Mouse (Mus musculus): ENCODE measurements around the gene Tmem200b. TPM values are rescaled to one million over a fixed set of nuclear protein-coding genes. Genes with fewer than 3 reads are reported as not detected.

Tmem200b gene
- polyA plus RNA-seq, 1 experiment from 2014 or later: 0.22 TPM

DNA sequence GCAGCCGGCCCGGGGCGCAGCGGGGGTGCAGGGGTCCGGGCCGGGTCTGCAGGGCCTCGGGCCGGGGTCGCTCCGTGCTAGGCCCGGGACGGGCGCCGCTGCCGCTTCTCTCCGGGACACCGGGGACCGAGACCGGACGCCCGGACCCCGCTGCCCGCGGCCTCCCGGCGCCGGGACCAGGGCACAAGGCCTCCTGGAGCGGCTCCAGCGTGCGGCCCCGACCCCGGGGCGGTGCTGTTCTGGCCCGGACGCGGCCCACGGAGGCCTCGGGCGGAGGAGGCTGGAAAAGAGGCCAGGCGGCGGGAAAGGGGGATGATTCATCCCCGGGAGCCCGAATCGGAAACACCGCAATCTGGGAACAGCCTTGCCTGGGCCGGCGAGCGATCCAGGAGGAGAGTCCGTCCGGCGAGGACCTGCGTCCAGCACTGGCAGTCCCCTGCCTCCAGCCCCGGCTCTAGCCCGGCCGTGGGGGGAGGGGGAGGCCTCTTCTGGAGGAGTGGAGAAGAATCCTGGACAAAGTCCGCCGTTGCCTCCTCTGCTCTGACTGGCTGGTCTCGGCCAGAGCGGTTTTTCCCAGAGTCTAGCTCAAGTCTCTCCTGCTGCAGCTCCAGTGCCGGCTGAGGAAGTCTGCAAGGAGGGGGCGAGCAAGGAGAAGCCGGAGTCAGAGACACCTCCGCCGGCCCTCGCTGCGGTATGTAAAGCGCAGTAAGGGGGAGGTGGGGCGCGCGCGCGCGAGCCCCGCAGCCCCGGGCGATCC lies 798 bp upstream of the Tmem200b start:
- Histone ChIP-seq H3K9ac (replicated peaks) (peak overlapping the region; percentile 46), H3K27ac (replicated peaks) (no peak overlapping the region), H3K4me2 (peak overlapping the region; percentile 83), H3K9me3 (replicated peaks) (no peaks in the 10 kb centered on the region), H3K27me3 (replicated peaks) (peaks cover 96% of the 10 kb centered on the region), H3K4me1 (peaks cover 57% of the 10 kb centered on the region), H3K36me3 (peaks cover 14% of the 10 kb centered on the region), H3K4me3 (replicated peaks) (peak overlapping the region; percentile 51)
- WGBS: under 1% methylated on average over 71 of the region's 76 CpGs
- peak; percentile 22; the same call in 1 of the 2 replicates for ATAC-seq (ENCODE audit: low FRiP score)

DNA sequence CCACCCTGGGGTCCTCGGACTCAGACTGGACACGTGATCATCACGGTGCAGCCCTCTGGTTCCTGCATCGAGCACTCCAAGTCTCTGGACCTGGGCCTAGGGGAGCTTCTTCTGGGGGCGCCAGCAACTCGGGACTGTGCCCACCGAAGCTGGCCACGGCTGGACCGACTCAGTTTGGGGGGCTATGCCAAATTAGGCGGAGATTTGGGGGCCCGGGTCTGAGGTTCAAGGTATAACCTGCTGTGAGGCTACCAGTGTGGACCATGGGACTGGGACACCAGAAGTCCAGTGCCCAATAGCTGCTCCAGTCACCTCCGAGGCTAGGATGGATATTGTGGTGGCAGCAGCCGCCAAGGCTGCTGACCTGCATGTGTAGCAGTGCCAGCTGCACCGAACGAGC lies 833 bp downstream of the Tmem200b start:
- no peak overlapping the region for H3K27ac ChIP-seq (replicated peaks)
- H3K27me3 ChIP-seq (replicated peaks): peaks cover 85% of the 10 kb centered on the region
- peaks cover 30% of the 10 kb centered on the region for H3K36me3 ChIP-seq
- H3K4me2 ChIP-seq: peak overlapping the region; percentile 83
- H3K4me1 ChIP-seq: peaks cover 46% of the 10 kb centered on the region
- no peak for ATAC-seq (ENCODE audit: low FRiP score)
- peak overlapping the region; percentile 46; the same call in 1 of the 2 replicates for H3K9ac ChIP-seq (replicated peaks)
- 60% methylated on average over 15 of the region's 15 CpGs for WGBS
- H3K4me3 ChIP-seq (replicated peaks): peak overlapping the region; percentile 51
- no peaks in the 10 kb centered on the region for H3K9me3 ChIP-seq (replicated peaks)

DNA sequence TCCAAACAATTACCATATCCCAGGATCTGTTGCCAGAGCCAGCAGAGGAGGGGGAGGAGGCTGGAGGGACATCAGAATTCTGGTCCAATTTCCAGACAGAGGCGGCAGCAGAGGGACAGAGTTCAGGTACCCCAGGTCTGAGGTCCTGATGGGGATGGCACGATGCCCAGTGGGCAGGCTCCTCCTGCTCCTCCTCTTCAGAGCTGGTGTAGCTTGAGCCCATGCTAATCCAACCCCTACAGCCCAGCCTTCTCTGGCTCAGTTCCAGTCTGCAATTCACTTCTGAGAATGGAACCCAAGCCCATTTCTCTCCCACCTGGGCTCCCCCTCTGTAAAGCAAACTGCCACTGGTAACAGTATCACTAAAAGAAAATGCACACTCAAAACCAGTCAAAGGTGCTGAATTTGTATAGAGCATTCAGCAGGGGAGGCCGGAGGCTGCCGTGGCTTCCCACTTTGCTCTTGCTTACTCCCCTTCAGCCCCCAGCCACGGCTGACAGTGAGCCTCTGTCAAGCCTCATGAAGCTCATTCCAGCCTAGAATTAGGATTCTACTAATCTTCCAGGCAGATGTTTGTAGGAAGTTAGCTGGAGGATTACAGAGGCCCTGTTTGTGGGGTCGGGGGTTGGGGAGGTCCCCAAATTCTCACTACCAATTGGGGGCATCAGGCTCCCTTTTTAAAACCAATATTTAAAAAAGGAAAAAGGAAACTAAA lies 2.7 kb downstream of the Tmem200b start:
- 59% methylated on average over 6 of the region's 6 CpGs for WGBS
- H3K9me3 ChIP-seq (replicated peaks): no peaks in the 10 kb centered on the region
- peaks cover 68% of the 10 kb centered on the region for H3K27me3 ChIP-seq (replicated peaks)
- H3K4me1 ChIP-seq: peaks cover 39% of the 10 kb centered on the region
- no peak overlapping the region for H3K4me3 ChIP-seq (replicated peaks)
- no peak overlapping the region for H3K9ac ChIP-seq (replicated peaks)
- ATAC-seq (ENCODE audit: low FRiP score): no peak
- no peak overlapping the region for H3K4me2 ChIP-seq
- no peak overlapping the region for H3K27ac ChIP-seq (replicated peaks)
- H3K36me3 ChIP-seq: peaks cover 47% of the 10 kb centered on the region

DNA sequence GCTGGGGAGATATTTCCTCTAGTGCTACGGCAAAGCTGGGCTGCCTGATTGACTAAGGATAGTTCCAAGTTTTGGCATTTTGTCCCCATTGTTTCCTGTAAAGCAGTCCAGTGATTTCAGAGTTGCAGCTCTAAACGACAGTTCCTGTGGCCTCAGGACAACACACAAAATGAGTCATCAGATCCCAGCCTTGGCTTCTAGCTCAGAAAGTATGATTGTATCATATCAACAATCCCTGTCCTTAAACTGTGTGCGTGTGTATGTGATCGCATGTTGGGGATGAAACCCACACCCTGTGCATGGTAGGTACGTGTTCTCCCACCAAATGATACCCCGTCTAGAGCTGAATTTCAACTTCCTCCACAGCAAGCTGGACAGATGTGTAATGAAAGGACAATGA lies 7.6 kb downstream of the Tmem200b start:
- 88% methylated on average over 6 of the region's 6 CpGs for WGBS
- Histone ChIP-seq H3K27ac (replicated peaks) (no peak overlapping the region), H3K4me1 (peaks cover 5% of the 10 kb centered on the region; the same call in 1 of the 2 replicates), H3K9ac (replicated peaks) (no peak overlapping the region), H3K4me3 (replicated peaks) (no peak overlapping the region), H3K36me3 (peaks cover 78% of the 10 kb centered on the region), H3K9me3 (replicated peaks) (no peaks in the 10 kb centered on the region), H3K27me3 (replicated peaks) (peaks cover 21% of the 10 kb centered on the region), H3K4me2 (no peak overlapping the region)
- no peak for ATAC-seq (ENCODE audit: low FRiP score)

DNA sequence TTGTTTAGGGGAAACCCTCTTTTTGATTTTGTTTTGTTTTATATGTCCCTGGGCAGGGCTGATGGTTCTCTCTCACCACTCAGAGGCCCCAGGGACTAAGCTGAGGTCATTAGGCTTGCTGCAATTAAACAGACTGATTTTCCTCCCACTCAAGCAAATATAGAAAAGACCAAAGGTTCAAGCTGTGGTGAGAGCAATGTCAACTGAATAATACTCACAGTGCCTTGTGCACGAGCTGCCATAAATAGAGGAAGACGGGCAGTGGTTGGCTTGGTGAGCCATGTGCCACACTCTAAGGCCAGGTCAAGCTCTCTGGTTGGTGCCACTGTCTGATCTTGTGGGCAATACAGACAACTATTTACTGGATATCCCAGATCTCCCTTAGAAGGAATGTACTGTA lies 17.9 kb downstream of the Tmem200b start:
- no peaks in the 10 kb centered on the region for H3K27me3 ChIP-seq (replicated peaks)
- WGBS: 63% methylated on average over 2 of the region's 2 CpGs
- H3K9me3 ChIP-seq (replicated peaks): no peaks in the 10 kb centered on the region
- H3K36me3 ChIP-seq: peaks cover 17% of the 10 kb centered on the region
- H3K4me1 ChIP-seq: no peaks in the 10 kb centered on the region
- no peak for ATAC-seq (ENCODE audit: low FRiP score)
- no peak overlapping the region for H3K9ac ChIP-seq (replicated peaks)
- no peak overlapping the region for H3K4me2 ChIP-seq
- H3K4me3 ChIP-seq (replicated peaks): no peak overlapping the region
- no peak overlapping the region for H3K27ac ChIP-seq (replicated peaks)

DNA sequence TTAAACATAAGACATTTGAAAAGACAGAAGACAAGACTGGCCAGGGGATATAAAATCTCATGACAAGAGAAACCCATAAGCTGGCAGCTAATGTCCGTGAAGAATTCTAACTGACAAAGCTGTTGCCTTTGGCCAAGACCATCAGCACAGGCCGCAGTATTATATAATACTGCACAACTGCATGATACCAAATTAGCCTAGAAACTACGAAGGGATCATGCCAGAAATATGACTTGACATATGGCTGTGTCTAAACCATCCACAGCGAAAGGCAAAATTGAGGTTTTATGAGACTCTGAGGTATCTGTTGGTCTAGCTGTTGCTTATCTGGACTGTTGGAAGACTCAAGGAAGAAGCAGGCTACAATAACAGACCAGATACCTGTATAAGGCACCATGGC lies 19.3 kb downstream of the Tmem200b start:
- Histone ChIP-seq H3K9me3 (replicated peaks) (no peaks in the 10 kb centered on the region), H3K4me2 (no peak overlapping the region), H3K27me3 (replicated peaks) (no peaks in the 10 kb centered on the region), H3K4me1 (peaks cover 4% of the 10 kb centered on the region; the same call in 1 of the 2 replicates), H3K4me3 (replicated peaks) (no peak overlapping the region), H3K36me3 (peaks cover 6% of the 10 kb centered on the region), H3K9ac (replicated peaks) (no peak overlapping the region), H3K27ac (replicated peaks) (no peak overlapping the region)
- WGBS: 90% methylated on average over 4 of the region's 4 CpGs
- ATAC-seq (ENCODE audit: low FRiP score): no peak

DNA sequence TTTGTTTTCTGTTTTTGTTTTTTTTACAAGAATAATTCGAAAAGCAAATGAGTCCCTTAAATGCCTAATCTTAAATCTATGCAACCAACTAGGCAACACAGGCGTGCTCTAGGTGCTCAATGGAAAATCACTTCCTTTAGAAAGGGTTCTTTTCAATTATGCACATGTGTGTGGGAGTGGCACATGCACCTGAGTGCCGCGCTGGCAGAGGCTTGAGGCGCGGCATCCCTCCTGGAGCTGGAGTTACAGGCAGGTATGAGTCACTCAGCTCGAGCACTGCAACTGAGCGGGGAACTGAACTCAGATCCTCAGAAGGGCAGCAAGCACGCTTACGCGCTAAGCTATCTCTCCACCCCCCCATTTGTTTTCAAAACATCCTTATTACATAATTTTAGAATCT lies 26.3 kb downstream of the Tmem200b start:
- Histone ChIP-seq H3K9me3 (replicated peaks) (no peaks in the 10 kb centered on the region), H3K9ac (replicated peaks) (no peak overlapping the region), H3K36me3 (no peaks in the 10 kb centered on the region), H3K4me1 (peaks cover 4% of the 10 kb centered on the region; the same call in 1 of the 2 replicates), H3K4me2 (no peak overlapping the region), H3K27ac (replicated peaks) (no peak overlapping the region), H3K27me3 (replicated peaks) (no peaks in the 10 kb centered on the region), H3K4me3 (replicated peaks) (no peak overlapping the region)
- no peak for ATAC-seq (ENCODE audit: low FRiP score)
- 94% methylated on average over 11 of the region's 11 CpGs for WGBS

DNA sequence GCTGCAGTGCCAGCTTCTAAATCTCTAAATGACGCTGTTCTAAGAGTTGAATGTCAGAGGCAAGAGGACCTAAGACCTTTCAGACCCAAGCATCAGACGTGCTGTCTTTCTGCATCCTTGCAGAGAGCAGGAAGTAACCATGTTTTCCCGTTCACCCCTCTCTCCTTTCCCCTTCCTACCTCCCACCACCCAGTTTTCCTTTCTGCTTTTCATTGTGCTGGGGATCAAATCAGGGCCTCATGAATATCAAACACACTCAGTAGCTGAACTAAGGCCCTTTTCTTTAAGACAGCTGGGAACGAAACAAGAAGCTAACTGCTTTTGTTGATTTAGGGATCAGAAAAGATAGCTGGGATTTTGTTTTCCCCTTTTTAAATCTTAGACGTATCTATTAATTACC lies 28.3 kb downstream of the Tmem200b start:
- Histone ChIP-seq H3K9me3 (replicated peaks) (no peaks in the 10 kb centered on the region), H3K27me3 (replicated peaks) (no peaks in the 10 kb centered on the region), H3K4me2 (no peak overlapping the region), H3K9ac (replicated peaks) (no peak overlapping the region), H3K27ac (replicated peaks) (no peak overlapping the region), H3K4me3 (replicated peaks) (no peak overlapping the region), H3K36me3 (no peaks in the 10 kb centered on the region), H3K4me1 (peaks cover 4% of the 10 kb centered on the region; the same call in 1 of the 2 replicates)
- 14% methylated on average over 5 of the region's 5 CpGs for WGBS
- ATAC-seq (ENCODE audit: low FRiP score): no peak

DNA sequence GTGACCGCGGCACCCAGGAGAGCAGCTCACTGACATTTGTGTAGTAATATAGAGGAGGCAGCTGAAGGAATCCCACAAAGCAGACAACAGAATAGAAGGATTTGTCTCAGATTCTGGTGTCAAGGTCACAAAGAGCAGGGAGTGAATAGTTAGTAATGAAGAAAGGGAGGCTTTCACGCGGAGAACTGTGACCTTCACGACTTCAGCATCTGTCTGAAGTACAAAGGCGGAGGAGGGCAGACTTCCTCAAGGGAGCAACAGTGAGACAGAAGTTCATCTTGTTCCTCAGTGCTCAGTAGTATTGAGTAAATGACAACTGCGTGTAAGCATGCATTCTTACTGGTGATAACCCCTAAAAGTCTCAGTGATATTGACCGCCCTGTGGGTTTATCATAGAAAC lies 29.1 kb downstream of the Tmem200b start:
- Histone ChIP-seq H3K4me3 (replicated peaks) (no peak overlapping the region), H3K27ac (replicated peaks) (no peak overlapping the region), H3K27me3 (replicated peaks) (no peaks in the 10 kb centered on the region), H3K9ac (replicated peaks) (no peak overlapping the region), H3K4me2 (no peak overlapping the region), H3K9me3 (replicated peaks) (no peaks in the 10 kb centered on the region), H3K36me3 (0 out of 2 replicates have a peak, but pooled peaks cover 3% of the 10 kb centered on the region), H3K4me1 (peaks cover under 1% of the 10 kb centered on the region; the same call in 1 of the 2 replicates)
- 33% methylated on average over 8 of the region's 8 CpGs for WGBS
- no peak for ATAC-seq (ENCODE audit: low FRiP score)

DNA sequence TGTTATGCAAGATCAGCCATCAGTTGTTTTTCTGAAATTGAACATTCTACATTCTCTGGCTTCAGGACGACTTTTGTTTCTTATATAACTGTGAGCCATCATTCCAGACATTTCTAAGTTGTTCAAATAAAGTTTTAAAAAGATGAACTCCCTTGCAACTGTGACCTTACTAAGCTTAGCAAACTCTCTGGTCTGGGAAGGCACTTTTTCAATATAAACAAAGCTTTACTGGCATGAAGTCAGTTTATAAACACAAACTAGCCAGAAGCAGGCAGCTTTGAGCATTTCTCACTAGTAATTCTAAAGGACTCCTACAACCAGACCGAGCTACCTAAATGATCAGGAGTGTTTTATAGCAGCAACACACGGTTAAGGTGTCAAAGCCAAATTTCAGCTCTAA lies 35.6 kb downstream of the Tmem200b start:
- Histone ChIP-seq H3K4me1 (no peaks in the 10 kb centered on the region), H3K27ac (replicated peaks) (no peak overlapping the region), H3K36me3 (0 out of 2 replicates have a peak, but pooled peaks cover 6% of the 10 kb centered on the region), H3K9ac (replicated peaks) (no peak overlapping the region), H3K4me3 (replicated peaks) (no peak overlapping the region), H3K27me3 (replicated peaks) (no peaks in the 10 kb centered on the region), H3K9me3 (replicated peaks) (no peaks in the 10 kb centered on the region), H3K4me2 (no peak overlapping the region)
- no peak for ATAC-seq (ENCODE audit: low FRiP score)
- WGBS: 74% methylated on average over 3 of the region's 3 CpGs

DNA sequence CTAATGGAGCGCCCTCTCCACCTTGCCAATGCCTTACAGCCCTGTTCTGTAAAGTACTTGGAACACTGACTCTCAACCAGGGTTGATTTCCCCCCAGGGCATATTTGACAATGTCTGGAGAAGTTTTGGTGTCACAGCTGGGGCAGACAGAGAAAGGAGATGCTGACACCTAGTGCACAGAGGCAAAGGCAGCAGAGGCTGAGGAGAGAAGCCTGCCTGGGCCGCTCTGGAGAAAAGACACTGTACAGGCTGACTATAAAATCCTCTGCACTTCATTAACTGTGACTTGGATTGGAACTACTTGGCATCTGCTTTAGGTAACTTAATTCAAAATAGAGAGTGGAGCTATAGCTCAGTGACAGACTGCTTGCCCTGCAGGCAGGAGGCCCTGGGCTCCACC lies 47.3 kb downstream of the Tmem200b start:
- H3K4me1 ChIP-seq: no peaks in the 10 kb centered on the region
- WGBS: 66% methylated on average over 2 of the region's 2 CpGs
- H3K4me3 ChIP-seq (replicated peaks): no peak overlapping the region
- H3K9ac ChIP-seq (replicated peaks): no peak overlapping the region
- H3K9me3 ChIP-seq (replicated peaks): no peaks in the 10 kb centered on the region
- no peaks in the 10 kb centered on the region for H3K27me3 ChIP-seq (replicated peaks)
- no peak for ATAC-seq (ENCODE audit: low FRiP score)
- no peak overlapping the region for H3K4me2 ChIP-seq
- no peak overlapping the region for H3K27ac ChIP-seq (replicated peaks)
- H3K36me3 ChIP-seq: peaks cover 36% of the 10 kb centered on the region
